Mouse (Mus musculus): ENCODE measurements around the gene Ctsg.
"Not testable (repeated sequence)": the region's sequence is repeated elsewhere in the genome, so short reads cannot be mapped to it uniquely, and the experiment has no call there.

- not testable (repeated sequence) for TF ChIP-seq GATA1 (IDR thresholded peaks at IDR 0.05; ENCODE audit: borderline replicate concordance, low read length); FLI1 (IDR thresholded peaks at IDR 0.05; ENCODE audit: low read length)
Measured at GRCm38 (mm10) chr14:56115531-56116310, 13.3 kb upstream of the Ctsg start.
